Mouse (Mus musculus) left cerebral cortex, adult 11 months (tissue): ENCODE data around the gene Rras2.

ENCODE experiments used
- DNase-seq: peaks from one replicate; pipeline ENCODE4 v3.0.0; 2022; ENCODE audit warnings: low spot score

Rras2 gene

GRCm38 (mm10) chr7:114071851-114072616 lies 45.5 kb downstream of the Rras2 start:
- no peak for DNase-seq

DNA sequence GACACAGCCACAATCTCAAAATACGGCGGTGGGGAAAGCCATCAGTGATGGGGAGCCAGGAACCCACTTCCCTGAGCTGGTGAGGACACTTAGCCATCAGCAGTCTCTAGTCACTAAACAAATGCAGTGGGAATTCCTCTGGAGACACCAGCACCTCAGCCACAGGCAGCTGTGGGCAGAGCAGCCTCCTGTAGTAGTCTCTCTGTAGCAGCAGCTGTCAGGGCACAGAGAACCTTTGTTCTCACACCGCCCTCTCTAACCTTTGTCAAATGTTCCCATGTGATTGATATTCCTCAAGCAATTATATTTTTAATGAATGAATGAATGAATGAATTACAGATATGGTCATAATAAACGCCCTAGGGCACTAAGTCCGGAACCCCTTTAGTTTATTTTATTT lies 46.2 kb downstream of the Rras2 start:
- DNase-seq = no peak

GRCm38 (mm10) chr7:114070458-114070840 lies 47.1 kb downstream of the Rras2 start:
- DNase-seq = no peak

GRCm38 (mm10) chr7:114069726-114070457 lies 47.7 kb downstream of the Rras2 start:
- DNase-seq = no peak

DNA sequence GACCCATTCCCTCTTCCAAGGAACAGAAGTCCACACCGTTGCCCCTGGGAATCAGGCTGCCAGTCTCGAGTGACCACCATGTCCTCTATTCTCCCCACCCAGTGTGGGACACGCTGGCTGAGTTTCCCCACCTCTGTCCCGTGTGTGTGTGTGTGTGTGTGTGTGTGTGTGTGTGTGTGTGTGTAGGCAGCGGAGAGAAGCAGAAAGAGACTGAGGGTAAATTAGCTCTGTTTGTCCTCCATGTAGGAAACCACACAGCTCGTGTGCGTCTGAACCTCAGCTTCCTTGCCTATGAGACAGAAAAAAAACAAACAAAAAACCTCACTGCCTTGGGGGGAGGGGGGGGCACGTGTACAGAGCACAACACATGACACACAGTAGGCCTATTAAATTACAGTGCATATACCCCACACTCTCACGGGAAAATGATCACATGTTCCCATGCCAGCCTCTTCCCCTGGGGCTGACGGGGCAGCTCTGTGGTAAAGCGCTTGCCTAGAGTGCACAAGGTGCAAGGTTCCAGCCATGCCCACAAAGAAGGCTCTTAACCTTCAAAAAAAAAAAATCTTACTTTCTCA lies 48.5 kb downstream of the Rras2 start:
- DNase-seq = no peak

GRCm38 (mm10) chr7:114066529-114067178 lies 50.9 kb downstream of the Rras2 start:
- peak; percentile 77 for DNase-seq

DNA sequence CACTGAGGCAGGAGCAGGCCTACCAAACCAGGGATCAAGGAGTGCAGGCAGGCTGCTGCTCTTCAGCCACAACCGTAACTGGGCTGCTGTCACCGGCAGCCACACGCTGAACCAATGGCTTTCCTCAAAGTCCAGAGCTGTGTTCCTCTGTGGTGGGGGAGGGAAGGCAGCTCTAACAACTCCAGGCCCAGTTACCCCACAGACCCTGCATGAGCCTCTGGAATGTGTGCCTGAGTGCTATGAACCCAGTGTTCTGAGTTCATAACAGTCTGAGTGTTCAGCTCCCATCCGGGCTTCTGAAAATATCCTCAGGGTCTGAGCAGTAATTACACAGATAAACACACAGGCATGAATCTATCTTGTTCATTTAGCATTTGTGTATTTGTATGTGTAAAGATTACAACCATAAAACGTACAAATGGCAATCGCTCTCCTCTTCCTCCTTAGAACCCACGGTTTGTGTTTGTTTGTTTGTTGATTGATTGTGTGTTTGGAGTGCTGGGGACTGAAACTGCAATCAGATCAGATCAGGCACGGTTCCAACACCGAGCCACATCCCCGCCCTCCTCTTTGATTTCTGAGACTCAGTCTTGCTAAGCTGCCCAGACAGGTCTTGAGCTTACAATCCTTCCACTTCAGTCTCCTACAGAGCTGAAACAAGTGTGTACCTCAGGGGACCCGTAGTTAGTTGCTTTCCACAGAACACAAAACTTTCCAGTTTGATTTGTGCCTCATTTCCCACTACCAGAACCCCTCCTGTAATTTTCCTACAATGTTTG lies 52.0 kb downstream of the Rras2 start:
- DNase-seq = no peak

GRCm38 (mm10) chr7:114063966-114064365 lies 53.6 kb downstream of the Rras2 start:
- DNase-seq = no peak

DNA sequence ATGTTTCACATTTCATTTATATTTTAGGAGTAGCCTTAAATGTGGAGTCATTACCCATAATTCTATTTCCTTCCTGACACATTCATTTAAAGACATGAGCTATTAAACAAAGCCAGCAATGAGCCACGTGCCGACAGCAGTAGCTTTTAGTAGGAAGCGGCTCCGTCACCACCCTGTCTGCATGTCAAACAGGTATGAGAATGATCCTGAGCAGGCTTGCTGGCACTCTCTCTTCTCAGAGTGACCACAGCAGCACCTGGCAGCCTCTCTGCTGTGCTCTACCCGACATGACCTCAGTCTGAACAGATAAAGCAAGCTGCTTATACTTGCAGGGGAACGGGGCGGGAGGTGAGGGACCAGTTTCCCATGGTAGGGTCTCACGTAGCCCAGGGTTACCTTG lies 54.0 kb downstream of the Rras2 start:
- no peak for DNase-seq

DNA sequence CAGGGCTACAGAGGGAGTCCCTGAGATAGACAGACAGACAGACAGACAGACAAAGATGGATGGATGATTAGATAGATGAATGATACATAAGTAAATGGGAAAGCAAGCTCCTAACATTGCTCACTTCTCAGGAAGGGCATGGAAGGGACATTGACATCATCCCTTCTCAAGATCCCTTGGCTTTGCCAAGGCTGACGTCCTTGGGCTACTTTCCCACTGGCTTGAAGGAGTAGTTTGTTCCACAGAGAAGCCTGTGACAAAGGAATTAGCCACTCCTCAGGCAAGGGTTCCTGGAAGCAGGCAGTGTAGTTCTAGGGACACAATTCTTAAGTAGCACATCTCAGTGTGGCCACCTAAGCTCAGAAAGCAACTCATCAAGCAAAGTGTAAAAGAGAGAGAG lies 55.1 kb downstream of the Rras2 start:
- no peak for DNase-seq

DNA sequence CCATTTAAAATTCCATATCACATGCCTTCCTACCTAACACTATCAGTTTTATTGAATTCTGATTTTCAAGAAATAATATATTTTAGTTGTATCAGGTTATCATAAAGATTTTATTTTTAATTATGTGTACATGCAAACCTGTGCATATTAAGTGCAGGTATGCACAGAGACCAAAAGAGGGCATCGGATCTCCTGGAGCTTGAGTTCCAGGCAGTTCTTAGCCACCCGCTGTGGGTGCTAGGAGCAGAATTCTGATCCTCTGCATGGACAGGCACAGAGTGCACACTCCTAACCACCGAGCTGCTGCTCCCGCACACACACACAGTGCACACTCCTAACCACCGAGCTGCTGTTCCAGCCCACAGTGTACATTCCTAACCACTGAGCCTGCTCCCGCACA lies 57.1 kb downstream of the Rras2 start:
- DNase-seq = no peak

- DNase-seq = no peak
Observed at GRCm38 (mm10) chr7:114058927-114059441, 58.6 kb downstream of the Rras2 start.

DNA sequence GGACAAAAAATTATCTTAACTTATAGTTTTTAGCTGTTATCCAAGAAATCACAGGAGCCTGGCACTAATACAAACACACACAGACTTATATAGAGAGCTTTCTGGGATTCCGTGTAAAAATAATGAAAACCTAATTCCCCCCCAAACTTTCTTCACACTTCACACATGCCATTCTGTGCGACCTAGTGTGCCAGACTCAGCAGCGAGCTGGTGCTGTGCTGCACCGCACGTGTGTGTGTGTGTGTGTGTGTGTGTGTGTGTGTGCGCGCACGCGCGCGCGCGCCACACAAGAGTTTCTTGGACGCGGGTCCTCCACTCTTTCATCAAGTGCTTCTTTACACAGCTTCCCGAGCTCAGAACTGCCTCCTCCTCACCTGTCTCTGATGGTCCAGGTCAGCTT lies 59.4 kb downstream of the Rras2 start:
- DNase-seq = no peak

DNA sequence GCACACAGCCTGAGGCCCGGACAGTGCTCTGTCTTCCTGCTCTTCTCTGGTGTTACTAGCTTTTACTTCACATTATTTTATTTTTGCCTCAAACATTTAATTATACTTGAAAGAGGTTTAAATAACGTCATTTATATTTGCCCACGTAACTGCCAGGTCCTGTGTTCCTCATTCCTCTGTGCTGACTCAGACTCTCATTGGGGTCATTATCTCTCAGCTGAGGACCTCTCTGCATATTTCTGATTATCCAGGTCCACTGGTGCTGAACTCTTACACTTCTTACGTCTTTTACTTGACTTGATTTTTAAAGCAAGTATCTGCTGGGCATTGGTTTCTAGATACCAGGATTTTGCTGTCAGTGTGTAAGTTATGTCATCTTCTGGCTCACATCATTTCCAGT lies 63.9 kb downstream of the Rras2 start:
- no peak for DNase-seq

- DNase-seq = no peak
Observed at GRCm38 (mm10) chr7:114045814-114046213, 71.8 kb downstream of the Rras2 start.

DNA sequence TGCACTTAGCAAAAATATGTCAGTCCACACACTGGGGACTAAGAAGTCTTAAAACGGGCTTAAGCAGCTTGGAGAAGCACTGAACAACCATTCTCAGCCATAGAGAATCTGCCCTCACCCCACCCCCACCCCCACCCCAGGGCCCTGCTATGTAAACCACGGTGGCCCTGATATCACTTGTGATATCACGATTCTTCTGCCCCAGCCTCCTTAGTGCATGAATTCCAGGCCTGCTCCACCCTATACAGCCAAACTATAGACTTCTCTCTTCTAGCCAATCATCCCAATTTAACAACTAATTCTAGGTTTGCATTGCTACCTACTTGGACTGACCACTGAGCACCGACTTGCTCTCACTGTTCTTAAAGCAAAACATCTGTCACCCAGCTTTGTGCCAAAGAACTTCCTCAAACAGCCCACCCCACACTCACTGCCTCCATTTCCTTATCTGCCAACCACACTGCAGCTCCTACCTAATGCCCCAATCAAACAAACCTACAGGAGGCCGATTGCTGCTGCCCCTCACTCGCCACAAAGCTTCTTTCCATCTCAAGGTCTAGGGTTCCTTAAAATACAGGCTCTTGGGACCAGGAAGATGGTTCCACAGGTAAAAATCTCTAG lies 73.5 kb downstream of the Rras2 start:
- DNase-seq = no peak

GRCm38 (mm10) chr7:114042973-114043928 lies 74.3 kb downstream of the Rras2 start:
- DNase-seq = no peak

GRCm38 (mm10) chr7:114041349-114041748 lies 76.2 kb downstream of the Rras2 start:
- no peak for DNase-seq

- no peak for DNase-seq
Observed at GRCm38 (mm10) chr7:114037237-114037636, 80.3 kb downstream of the Rras2 start.

DNA sequence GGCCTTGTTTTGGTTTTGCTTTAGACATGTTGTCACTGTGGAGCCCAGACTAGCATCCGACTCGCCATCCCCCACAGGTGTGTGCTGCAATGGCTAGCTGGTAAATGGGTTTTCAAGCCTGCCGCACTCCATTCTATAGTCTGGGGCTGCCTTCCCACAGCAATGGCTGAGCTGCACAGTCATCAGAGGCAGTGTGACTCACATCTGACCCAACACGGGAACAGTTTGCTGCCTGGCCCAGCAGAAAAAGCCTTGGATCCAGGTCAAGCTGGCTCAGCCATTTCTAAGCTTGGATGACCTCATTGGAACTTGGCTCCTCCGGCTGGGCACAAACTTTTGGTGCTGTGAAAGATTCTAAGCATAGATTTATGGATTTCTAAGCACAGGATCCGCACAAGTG lies 88.0 kb downstream of the Rras2 start:
- no peak for DNase-seq
